8 mouse cellular contexts compared by ENCODE assay signal in the genomic region with DNA sequence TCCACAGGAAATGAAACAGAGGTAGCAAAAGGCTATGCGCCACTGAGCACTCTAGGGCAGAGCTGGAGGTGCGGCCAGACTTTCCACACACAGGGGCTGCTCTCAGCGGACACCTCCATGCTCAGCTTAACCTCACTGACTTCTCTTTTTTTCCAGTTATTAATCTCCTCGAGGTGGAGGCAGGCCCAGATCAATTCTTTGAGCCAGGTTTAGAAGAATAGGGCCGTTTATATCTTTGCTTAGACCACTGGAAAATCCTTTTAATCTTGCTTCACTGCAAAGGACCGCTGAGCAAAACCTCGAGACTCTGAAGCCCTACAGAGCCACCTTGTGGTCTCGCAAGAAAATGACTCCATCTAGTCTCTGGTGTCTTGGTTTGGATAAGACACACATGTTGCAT. TPM values are rescaled to one million over a fixed set of nuclear protein-coding genes. Genes with fewer than 3 reads are reported as not detected.
DNase-seq lines count a peak whose midpoint lies in the region; ATAC-seq and TF ChIP-seq lines count a peak whose summit lies in the region.

No protein-coding gene starts in this region.

- peak; percentile 39 for TF ChIP-seq CTCF in ES-Bruce4 (IDR thresholded peaks at IDR 0.05; ENCODE audit: low read depth, low read length)

- H3K4me1 ChIP-seq in ES-Bruce4 (ENCODE audit: control insufficient read depth, insufficient read depth, low read length), result no peaks in the 10 kb centered on the region
- H3K4me1 ChIP-seq in embryonic facial prominence, embryonic 14.5 days (ENCODE audit: control insufficient read depth, insufficient read depth, low read length), result peaks cover 12% of the 10 kb centered on the region

- no peaks in the 10 kb centered on the region for H3K36me3 ChIP-seq in ES-Bruce4 (ENCODE audit: control insufficient read depth, insufficient read depth, low read length, poor library complexity, severe bottlenecking)
- H3K36me3 ChIP-seq in embryonic facial prominence, embryonic 14.5 days (ENCODE audit: control insufficient read depth, insufficient read depth, low read length), result no peaks in the 10 kb centered on the region

- no peaks in the 10 kb centered on the region; the same call in 1 of the 2 replicates for H3K27me3 ChIP-seq in ES-Bruce4 (ENCODE audit: control insufficient read depth, insufficient read depth, low read length, poor library complexity, severe bottlenecking)
- H3K27me3 ChIP-seq in embryonic facial prominence, embryonic 14.5 days (replicated peaks; ENCODE audit: control insufficient read depth, insufficient read depth, low read length), result no peaks in the 10 kb centered on the region; the same call in 1 of the 2 replicates

- peak overlapping the region; percentile 25; the same call in 1 of the 2 replicates for H3K4me2 ChIP-seq in embryonic facial prominence, embryonic 14.5 days (ENCODE audit: low read depth, low read length)

- peak; percentile 60 for DNase-seq in adrenal gland, postnatal 14 days
- DNase-seq in embryonic facial prominence, embryonic 14.5 days (ENCODE audit: low spot score), result peak; percentile 86
- peak; percentile 21 to 52 for DNase-seq in layer of hippocampus, postnatal 25 days (ENCODE audit: extremely low spot score in 1 of 2, low spot score in 1 of 2)
- peak; percentile 43 for DNase-seq in right cerebral cortex, postnatal 4 days
- no peak for DNase-seq in thymus, postnatal 0 days (ENCODE audit: low spot score)

- ATAC-seq in embryonic facial prominence, embryonic 14.5 days (ENCODE audit: low read depth), result peak; percentile 66; the same call in 1 of the 2 replicates
- peak; percentile 68 to 71 for ATAC-seq in hematopoietic stem cell, adult 5-6 weeks (replicated peaks in 1 of 2; ENCODE audit: insufficient read depth in 1 of 2, low FRiP score in 2 of 2, low TSS enrichment in 1 of 2, low read depth in 1 of 2, poor library complexity in 2 of 2, severe bottlenecking in 2 of 2)
- peak; percentile 71 for ATAC-seq in megakaryocyte, adult 5-6 weeks (ENCODE audit: poor library complexity, severe bottlenecking)

- H3K9ac ChIP-seq in ES-Bruce4 (ENCODE audit: low read depth, poor library complexity, severe bottlenecking), result peak overlapping the region; percentile 11; the same call in 1 of the 2 replicates
- no peak overlapping the region for H3K9ac ChIP-seq in embryonic facial prominence, embryonic 14.5 days (ENCODE audit: low read depth, low read length)

- TF ChIP-seq POLR2A in ES-Bruce4 (IDR thresholded peaks at IDR 0.05; ENCODE audit: insufficient read depth, low read length), result no peak

- no peak for TF ChIP-seq EP300 in ES-Bruce4 (IDR thresholded peaks at IDR 0.05; ENCODE audit: insufficient read depth, low read depth, low read length)

- peak overlapping the region; percentile 38; the same call in 1 of the 2 replicates for H3K4me3 ChIP-seq in ES-Bruce4 (ENCODE audit: low read depth, low read length)
- no peak overlapping the region for H3K4me3 ChIP-seq in embryonic facial prominence, embryonic 14.5 days (ENCODE audit: low read depth, low read length)

- no peaks in the 10 kb centered on the region for H3K9me3 ChIP-seq in ES-Bruce4 (replicated peaks; ENCODE audit: control insufficient read depth, insufficient read depth, low read length, poor library complexity, severe bottlenecking)
- H3K9me3 ChIP-seq in embryonic facial prominence, embryonic 14.5 days (ENCODE audit: control insufficient read depth, low read length), result no peaks in the 10 kb centered on the region

- WGBS in embryonic facial prominence, embryonic 14.5 days, result 3% methylated on average over 8 of the region's 8 CpGs

- no peak overlapping the region for H3K27ac ChIP-seq in ES-Bruce4 (ENCODE audit: insufficient read depth, low read length)
- H3K27ac ChIP-seq in embryonic facial prominence, embryonic 14.5 days (replicated peaks; ENCODE audit: low read depth, low read length), result no peak overlapping the region

RNA-seq across cellular contexts. Expression of a gene that starts 15.8 kb away (rescaled TPM):
- polyA plus RNA-seq in ES-Bruce4 (2011; ENCODE audit: insufficient read depth, insufficient read length, low read depth, missing spikeins), result 0.44 and 0.70 TPM in 2 replicates
- total RNA-seq in adrenal gland, postnatal 14 days (2021), result 4.3 and 5.4 TPM in 2 replicates
- polyA plus RNA-seq in embryonic facial prominence, embryonic 14.5 days (2014; fragmentation: Nextera tagmentation; extraction: Ambion mirVana), result 4.9 and 5.6 TPM in 2 replicates
- 1.0 and 1.6 TPM in 2 replicates for total RNA-seq in hematopoietic stem cell, adult 5-6 weeks (2017)
- total RNA-seq in layer of hippocampus, postnatal 25 days (2021), result 10 to 100 TPM; 22.4 to 22.6 TPM
- total RNA-seq in megakaryocyte, adult 5-6 weeks (2015), result not detected in 2 replicates
- total RNA-seq in megakaryocyte, adult 5-6 weeks (2017), result not detected in 2 replicates
- polyA plus RNA-seq in thymus, postnatal 0 days (2015; fragmentation: Nextera tagmentation; extraction: Ambion mirVana), result 2.6 and 3.3 TPM in 2 replicates
